ENCODE assay signal across 8 mouse cellular contexts in the genomic region with DNA sequence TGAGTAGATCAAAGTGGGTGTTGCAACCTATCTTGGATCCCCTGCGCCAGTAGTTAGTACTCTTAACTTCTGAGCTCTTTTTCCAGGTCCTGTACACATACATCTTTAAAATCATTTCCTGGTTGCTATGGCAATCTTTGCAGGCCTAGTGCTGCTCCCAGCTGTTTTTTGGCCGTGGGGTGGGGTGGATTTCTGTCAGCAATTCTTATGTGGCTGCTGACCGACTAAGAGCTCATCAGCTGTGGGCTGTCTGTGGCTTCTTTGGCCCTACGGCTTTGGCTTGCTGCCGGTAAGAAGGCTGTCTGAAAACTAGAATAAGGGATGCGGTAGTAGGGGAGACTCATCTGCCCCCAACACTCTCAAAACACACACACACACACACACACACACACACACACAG. TPM values are rescaled to one million over a fixed set of nuclear protein-coding genes. Genes with fewer than 3 reads are reported as not detected.
A peak's percentile ranks its signal among the peaks of the same experiment; 100 is the strongest.
DNase-seq lines count a peak whose midpoint lies in the region; ATAC-seq and TF ChIP-seq lines count a peak whose summit lies in the region.

No protein-coding gene starts in this region.

- no peak overlapping the region for H3K27ac ChIP-seq in cerebellum, adult 2 months (ENCODE audit: insufficient read depth, low read length)
- H3K27ac ChIP-seq in forebrain, embryonic 10.5 days: peak overlapping the region; percentile 92; the same call in 1 of the 2 replicates
- peak overlapping the region; percentile 32 for H3K27ac ChIP-seq in intestine, embryonic 15.5 days
- H3K27ac ChIP-seq in midbrain, embryonic 10.5 days (replicated peaks): peak overlapping the region; percentile 93; the same call in 1 of the 2 replicates

- no peak for TF ChIP-seq POLR2A in cerebellum, adult 2 months (IDR thresholded peaks at IDR 0.05; ENCODE audit: borderline replicate concordance, insufficient read depth, low read length)

- H3K9me3 ChIP-seq in forebrain, embryonic 10.5 days: no peaks in the 10 kb centered on the region
- no peaks in the 10 kb centered on the region for H3K9me3 ChIP-seq in intestine, embryonic 15.5 days
- H3K9me3 ChIP-seq in midbrain, embryonic 10.5 days (replicated peaks): no peaks in the 10 kb centered on the region

- H3K4me3 ChIP-seq in cerebellum, adult 2 months (replicated peaks; ENCODE audit: insufficient read depth, low read depth, low read length): peak overlapping the region; percentile 100
- peak overlapping the region; percentile 89 for H3K4me3 ChIP-seq in forebrain, embryonic 10.5 days
- H3K4me3 ChIP-seq in intestine, embryonic 15.5 days (replicated peaks): peak overlapping the region; percentile 96
- H3K4me3 ChIP-seq in midbrain, embryonic 10.5 days: peak overlapping the region; percentile 91

- DNase-seq in cerebellum, adult 2 months: no peak
- no peak for DNase-seq in cerebellum, adult 8-10 months
- peak; percentile 37 for DNase-seq in 3134 (ENCODE audit: extremely low read depth, insufficient read length, low spot score)
- DNase-seq in forebrain, embryonic 10.5 days (ENCODE audit: extremely low spot score, low spot score): no peak
- DNase-seq in midbrain, embryonic 10.5 days (ENCODE audit: low spot score): no peak
- DNase-seq in ovary, adult 18-20 months (ENCODE audit: low spot score): no peak
- DNase-seq in cerebellum, adult 9-10 months: no peak

- WGBS in cerebellum, adult 2 months: 22% methylated on average over 6 of the region's 6 CpGs
- 65% methylated on average over 6 of the region's 6 CpGs for WGBS in forebrain, embryonic 10.5 days
- 21% methylated on average over 6 of the region's 6 CpGs for WGBS in intestine, embryonic 15.5 days
- 67% methylated on average over 6 of the region's 6 CpGs for WGBS in midbrain, embryonic 10.5 days

- peaks cover 5% of the 10 kb centered on the region; the same call in 1 of the 2 replicates for H3K4me1 ChIP-seq in cerebellum, adult 2 months (ENCODE audit: control insufficient read depth, insufficient read depth, low read length)
- H3K4me1 ChIP-seq in forebrain, embryonic 10.5 days: peaks cover 18% of the 10 kb centered on the region
- peaks cover 9% of the 10 kb centered on the region for H3K4me1 ChIP-seq in intestine, embryonic 15.5 days (replicated peaks)
- H3K4me1 ChIP-seq in midbrain, embryonic 10.5 days: peaks cover 22% of the 10 kb centered on the region

- H3K36me3 ChIP-seq in forebrain, embryonic 10.5 days (replicated peaks): peaks cover 22% of the 10 kb centered on the region
- H3K36me3 ChIP-seq in intestine, embryonic 15.5 days: peaks cover 18% of the 10 kb centered on the region
- peaks cover 21% of the 10 kb centered on the region for H3K36me3 ChIP-seq in midbrain, embryonic 10.5 days

- peak overlapping the region; percentile 62 for H3K4me2 ChIP-seq in intestine, embryonic 15.5 days (replicated peaks)

- ATAC-seq in intestine, embryonic 15.5 days: no peak; the same call in 1 of the 2 replicates

- H3K9ac ChIP-seq in intestine, embryonic 15.5 days: peak overlapping the region; percentile 36; the same call in 1 of the 2 replicates

- no peaks in the 10 kb centered on the region for H3K27me3 ChIP-seq in cerebellum, adult 2 months (ENCODE audit: control insufficient read depth, insufficient read depth, low read length)
- no peaks in the 10 kb centered on the region for H3K27me3 ChIP-seq in forebrain, embryonic 10.5 days (ENCODE audit: poor library complexity, severe bottlenecking)
- no peaks in the 10 kb centered on the region for H3K27me3 ChIP-seq in intestine, embryonic 15.5 days (replicated peaks)
- H3K27me3 ChIP-seq in midbrain, embryonic 10.5 days (ENCODE audit: low read depth, poor library complexity, severe bottlenecking): no peaks in the 10 kb centered on the region

- TF ChIP-seq CTCF in cerebellum, adult 2 months (IDR thresholded peaks at IDR 0.05; ENCODE audit: borderline replicate concordance, insufficient read depth, low read depth, low read length): no peak

RNA-seq across cellular contexts. Expression of a gene that starts 0.6 kb away (rescaled TPM):
- 52.5 and 53.4 TPM in 2 replicates for polyA plus RNA-seq in cerebellum, adult 2 months (2012; rRNA removed)
- 31.6 and 31.8 TPM in 2 replicates for polyA plus RNA-seq in forebrain, embryonic 10.5 days (2016; fragmentation: Nextera tagmentation; extraction: Ambion mirVana)
- 35.2 and 36.1 TPM in 2 replicates for polyA plus RNA-seq in intestine, embryonic 15.5 days (2015; fragmentation: Nextera tagmentation; extraction: Ambion mirVana)
- polyA plus RNA-seq in midbrain, embryonic 10.5 days (2016; fragmentation: Nextera tagmentation; extraction: Ambion mirVana): 32.9 and 35.5 TPM in 2 replicates

RNA-seq across cellular contexts. Expression of a gene that starts 9.4 kb away (rescaled TPM):
- polyA plus RNA-seq in cerebellum, adult 2 months (2012; rRNA removed): 241 and 269 TPM in 2 replicates
- 325 and 337 TPM in 2 replicates for polyA plus RNA-seq in forebrain, embryonic 10.5 days (2016; fragmentation: Nextera tagmentation; extraction: Ambion mirVana)
- 428 and 430 TPM in 2 replicates for polyA plus RNA-seq in intestine, embryonic 15.5 days (2015; fragmentation: Nextera tagmentation; extraction: Ambion mirVana)
- polyA plus RNA-seq in midbrain, embryonic 10.5 days (2016; fragmentation: Nextera tagmentation; extraction: Ambion mirVana): 343 and 351 TPM in 2 replicates

RNA-seq across cellular contexts. Expression of a gene that starts 12.6 kb away (rescaled TPM):
- 3.9 and 5.8 TPM in 2 replicates for polyA plus RNA-seq in cerebellum, adult 2 months (2012; rRNA removed)
- 35.1 and 37.8 TPM in 2 replicates for polyA plus RNA-seq in forebrain, embryonic 10.5 days (2016; fragmentation: Nextera tagmentation; extraction: Ambion mirVana)
- polyA plus RNA-seq in intestine, embryonic 15.5 days (2015; fragmentation: Nextera tagmentation; extraction: Ambion mirVana): 15.4 and 18.0 TPM in 2 replicates
- 29.1 and 30.2 TPM in 2 replicates for polyA plus RNA-seq in midbrain, embryonic 10.5 days (2016; fragmentation: Nextera tagmentation; extraction: Ambion mirVana)

RNA-seq across cellular contexts. Expression of a gene that starts 33.9 kb away (rescaled TPM):
- polyA plus RNA-seq in cerebellum, adult 2 months (2012; rRNA removed): 25.5 and 28.1 TPM in 2 replicates
- polyA plus RNA-seq in forebrain, embryonic 10.5 days (2016; fragmentation: Nextera tagmentation; extraction: Ambion mirVana): 11.7 and 14.6 TPM in 2 replicates
- polyA plus RNA-seq in intestine, embryonic 15.5 days (2015; fragmentation: Nextera tagmentation; extraction: Ambion mirVana): 21.4 and 24.0 TPM in 2 replicates
- polyA plus RNA-seq in midbrain, embryonic 10.5 days (2016; fragmentation: Nextera tagmentation; extraction: Ambion mirVana): 13.8 and 22.2 TPM in 2 replicates
